Mouse (Mus musculus) CH12F3 (cell line): Measurements from ENCODE around the gene Gm38655.
"Not testable (repeated sequence)": the region's sequence is repeated elsewhere in the genome, so short reads cannot be mapped to it uniquely, and the experiment has no call there.

Source experiments
- in situ Hi-C: fragments of 300-500 bp; cut with MboI; formaldehyde crosslinking; loops from 2 replicates; pipeline ENCODE4 v1.14.3; 2020; ENCODE audit warnings: low sequenced_read_pairs

The Gm38655 gene

DNA sequence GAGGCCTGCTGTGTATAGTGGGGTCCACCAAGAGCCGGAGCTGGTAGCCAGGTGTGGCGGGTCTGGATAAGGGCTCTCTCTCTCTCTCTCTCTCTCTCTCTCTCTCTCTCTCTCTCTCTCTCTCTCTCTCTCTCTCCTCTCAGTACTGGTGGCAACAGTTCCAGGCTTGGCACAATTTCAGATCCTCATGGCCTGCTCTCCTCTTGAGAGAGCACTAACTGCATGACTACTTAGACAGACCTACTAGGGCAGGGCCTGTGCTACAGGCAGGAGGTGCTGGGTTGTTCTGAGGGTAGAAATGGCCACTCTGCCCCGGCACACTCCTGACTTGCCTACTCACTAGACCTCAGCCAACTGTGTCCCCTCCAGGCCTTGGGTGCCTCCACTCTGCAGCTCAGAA, 2.7 kb downstream of the Gm38655 start:
- in situ Hi-C loops, result no loop called here

DNA sequence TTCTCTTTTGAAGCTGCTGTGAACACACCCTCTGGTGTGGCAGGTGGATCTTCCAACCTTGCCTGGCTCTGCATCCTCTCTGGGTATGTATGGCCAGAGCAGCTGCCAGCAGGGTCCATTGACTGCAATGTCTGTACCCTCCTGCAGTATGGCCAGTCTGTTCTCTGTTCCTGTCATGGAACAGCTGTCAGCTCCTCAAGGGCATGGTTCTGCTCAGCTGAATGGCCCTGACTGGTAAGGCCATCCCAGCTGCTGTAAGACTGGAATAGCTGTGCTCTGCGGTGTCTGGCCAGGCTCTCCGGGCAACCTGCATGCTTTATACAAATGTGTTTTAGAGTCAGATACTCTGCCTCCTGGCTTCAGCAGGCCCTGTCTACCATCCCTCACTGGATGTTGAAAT, 5.6 kb downstream of the Gm38655 start:
- in situ Hi-C loops, result no loop called here

DNA sequence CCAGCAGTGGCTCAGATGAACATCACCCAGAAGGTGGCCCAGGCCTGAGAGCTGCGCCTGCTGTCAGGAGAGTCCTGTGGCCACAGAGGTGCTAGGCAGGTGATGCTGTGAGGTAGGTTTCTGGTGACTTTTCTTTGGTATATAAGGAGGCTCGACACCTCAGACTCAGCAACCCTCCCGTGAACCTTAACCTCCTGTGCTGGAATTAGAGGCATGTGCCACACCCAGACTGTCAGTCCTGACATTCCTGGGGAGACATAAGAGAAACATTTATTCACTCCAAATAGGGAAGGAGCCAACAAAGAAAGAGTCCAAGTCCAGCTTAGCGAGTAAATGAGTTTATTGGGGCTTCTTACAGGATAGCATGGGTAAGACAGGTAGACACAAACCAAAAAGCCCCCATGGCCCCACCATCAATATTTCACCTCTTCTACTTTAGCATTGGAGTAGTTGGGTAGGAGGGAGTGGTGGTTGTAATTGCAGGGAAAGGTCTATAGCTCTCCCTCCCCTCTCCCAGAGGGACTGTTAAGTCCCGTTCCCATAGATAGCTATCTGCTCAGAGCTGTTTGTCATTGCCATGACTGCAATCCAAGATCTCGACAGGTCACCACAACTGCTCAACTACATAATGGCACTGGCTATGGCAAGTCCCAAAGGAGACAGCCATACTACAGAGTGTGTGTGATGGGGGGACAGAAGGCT, 9.2 kb downstream of the Gm38655 start:
- in situ Hi-C loops, result no loop called here

DNA sequence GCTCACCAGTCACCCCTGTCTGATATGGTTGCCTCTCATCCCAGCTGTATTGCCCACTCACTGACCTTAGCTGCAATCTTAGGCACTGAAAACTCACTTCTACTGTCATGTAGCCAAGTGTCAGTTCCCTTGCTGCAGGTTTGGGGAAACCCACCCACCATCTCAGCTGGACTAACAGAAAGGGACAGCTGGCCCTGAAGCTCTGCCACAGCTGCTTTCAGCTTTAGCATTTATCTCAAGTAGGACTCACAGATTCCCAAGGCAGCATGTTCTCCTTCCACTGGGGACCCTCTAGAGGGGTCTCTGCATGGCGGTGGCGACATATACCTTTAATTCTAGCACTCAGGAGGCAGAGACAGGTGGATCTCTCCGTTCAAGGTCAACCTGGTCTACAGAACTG, 10.5 kb downstream of the Gm38655 start:
- in situ Hi-C loops, result no loop called here

DNA sequence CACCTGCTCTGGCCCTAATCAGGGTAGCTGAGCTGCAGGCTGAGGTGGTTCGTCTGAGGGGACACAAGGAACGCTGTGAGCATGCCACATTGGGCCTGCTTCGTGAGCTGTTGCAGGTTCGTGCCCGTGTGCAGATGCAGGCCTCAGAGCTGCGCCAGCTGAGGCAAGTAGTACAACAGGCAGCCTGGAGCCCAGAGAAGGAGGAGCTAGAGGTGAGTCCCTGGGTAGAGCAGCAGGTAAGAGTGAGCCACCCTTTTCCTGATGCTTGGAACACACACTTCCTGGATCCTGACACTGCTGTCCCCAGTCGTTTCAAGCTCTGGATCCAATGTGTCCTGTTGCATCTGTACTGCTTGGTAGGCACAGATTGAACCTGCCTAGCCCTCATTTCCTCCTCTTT, 11.9 kb downstream of the Gm38655 start:
- in situ Hi-C loops, result no loop called here

DNA sequence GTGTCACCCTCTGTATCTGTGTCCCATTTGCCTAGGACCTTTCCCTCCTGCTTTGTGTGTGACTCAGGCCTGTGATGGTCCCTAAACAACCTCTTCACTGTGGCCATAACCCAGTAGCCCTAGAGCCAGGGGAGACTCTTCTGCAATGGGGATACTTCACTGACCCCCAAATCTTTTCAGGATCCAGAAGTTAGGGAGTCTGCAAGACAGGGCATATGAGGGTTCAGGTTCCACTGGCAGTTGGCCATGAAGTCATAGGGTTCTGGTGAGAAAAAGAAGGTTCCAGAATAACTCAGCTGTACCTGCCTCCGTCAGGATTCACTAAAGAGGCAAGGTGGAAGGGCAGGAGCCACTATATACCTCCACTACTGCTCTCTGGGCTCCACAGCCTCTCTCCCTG, 13.1 kb downstream of the Gm38655 start, which contains the start of gene Ccdc154:
Gene Ccdc154 (plus strand): TSS at position 301 of the 400 bp plus-strand sequence.
- in situ Hi-C loops, result no loop called here

DNA sequence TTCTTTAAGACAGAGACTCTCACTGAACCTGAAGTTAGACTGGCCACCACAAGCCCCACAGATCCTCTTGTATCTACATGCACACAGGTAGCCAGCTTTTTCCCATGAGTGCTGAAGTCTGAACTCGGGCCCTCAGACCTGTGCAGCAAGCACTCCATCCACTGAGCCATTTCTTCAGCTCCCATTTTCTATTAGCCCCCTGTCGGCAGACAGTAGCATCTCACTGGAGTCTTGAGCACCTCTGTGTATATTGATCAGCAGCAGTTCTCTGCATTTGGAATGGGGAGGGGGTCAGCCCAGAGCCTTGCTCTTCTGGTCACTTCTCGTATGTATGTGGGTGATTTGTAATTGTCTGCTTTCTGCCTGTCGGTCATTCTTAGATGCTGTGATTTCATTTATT, 35.3 kb downstream of the Gm38655 start:
- in situ Hi-C loops, result no loop called here

DNA sequence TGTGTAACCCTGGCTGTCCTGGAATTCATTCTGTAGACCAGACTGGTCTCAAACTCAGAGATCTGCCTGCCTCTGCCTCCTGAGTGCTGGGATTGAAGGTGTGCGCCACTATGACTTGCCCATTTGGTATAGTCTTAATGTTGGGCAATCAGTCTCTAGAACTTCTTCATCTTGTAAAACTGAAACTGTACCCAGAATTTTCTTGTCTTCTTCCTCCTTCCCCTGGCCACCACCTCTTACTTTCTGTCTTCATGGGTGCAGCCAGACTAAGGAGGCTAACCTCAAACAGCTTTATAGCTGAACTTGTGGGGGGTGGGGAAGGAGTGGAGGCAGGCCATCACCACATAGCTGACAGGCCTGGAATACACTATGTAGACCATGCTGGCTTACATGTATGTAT, 36.5 kb downstream of the Gm38655 start:
- in situ Hi-C loops, result no loop called here

DNA sequence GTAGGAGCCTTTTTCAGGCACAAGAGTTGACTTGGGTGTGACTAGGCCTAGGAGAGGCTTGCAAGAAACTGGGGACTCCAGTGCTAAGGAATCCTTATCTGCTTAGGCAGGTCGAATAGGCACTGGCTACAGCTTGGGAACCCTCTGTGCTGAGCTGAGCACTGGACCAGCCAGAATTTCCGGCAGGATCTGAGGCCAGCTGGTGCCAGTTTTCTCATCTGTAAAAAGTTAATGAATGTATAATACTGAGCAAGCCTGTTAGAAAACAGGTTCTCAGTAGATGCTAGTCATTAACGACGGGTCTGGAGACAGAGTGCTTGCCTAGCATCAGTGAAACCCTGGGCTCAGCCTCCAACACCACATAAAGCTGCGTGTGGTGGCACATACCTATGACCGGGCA, 39.6 kb downstream of the Gm38655 start:
- in situ Hi-C loops, result no loop called here

DNA sequence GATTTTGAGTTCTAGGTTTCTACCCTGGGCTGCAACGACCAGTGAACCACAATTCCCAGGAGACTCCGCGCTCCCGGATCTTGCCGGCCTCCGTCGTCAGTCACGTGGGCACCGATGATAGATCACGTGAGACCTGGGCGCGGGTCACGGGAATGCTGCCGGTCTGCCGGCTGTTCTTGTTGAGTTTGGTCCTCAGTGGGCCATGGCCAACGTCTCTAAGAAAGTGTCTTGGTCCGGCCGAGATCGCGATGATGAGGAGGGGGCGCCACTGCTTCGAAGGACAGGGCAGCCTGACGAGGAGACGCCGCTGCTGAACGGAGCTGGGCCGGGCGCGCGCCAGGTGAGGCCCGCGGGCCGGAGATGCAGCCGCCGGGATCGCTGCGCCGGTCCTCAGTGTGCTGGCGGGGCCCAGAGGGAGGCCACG, 42.0 kb downstream of the Gm38655 start, which contains the start of gene Clcn7:
Gene Clcn7 (plus strand): TSS at position 117 of the 424 bp plus-strand sequence.
- in situ Hi-C loops, result no loop called here

DNA sequence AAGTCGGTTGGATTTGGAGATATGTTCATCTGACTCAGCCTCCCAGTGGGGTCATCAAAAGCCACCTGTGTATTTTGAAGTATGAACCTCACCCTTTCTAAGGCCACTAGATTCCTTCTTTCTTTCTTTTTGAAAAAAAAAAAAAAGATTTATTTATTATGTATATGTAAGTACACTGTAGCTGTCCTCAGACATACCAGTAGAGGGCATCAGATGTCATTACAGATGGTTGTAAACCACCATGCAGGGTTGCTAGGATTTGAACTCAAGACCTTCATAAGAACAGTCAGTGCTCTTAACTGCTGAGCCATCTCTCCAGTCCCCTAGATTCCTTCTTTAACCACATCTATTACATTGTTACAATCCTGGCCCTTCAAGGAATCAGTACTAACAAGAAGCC, 45.2 kb downstream of the Gm38655 start:
- in situ Hi-C loops, result no loop called here

DNA sequence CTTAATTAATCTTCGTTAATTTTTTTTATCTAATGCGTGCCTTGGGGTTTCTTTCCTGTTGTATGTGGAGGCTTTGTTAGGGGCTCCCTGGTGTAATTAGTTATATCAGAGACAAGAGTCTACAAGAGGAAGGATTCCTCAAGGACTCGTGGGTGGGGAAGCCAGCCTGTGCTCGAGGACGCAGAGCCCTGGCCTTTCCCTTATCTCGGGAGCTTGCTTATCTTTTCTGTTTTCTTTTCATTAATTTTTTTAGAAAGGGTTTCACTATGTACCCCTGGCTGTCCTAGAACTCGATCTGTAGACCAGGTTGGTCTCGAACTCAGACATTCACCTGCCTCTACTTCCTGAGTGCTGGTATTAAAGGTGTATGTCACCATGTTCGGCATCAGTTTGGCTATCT, 47.6 kb downstream of the Gm38655 start:
- in situ Hi-C loops, result no loop called here

DNA sequence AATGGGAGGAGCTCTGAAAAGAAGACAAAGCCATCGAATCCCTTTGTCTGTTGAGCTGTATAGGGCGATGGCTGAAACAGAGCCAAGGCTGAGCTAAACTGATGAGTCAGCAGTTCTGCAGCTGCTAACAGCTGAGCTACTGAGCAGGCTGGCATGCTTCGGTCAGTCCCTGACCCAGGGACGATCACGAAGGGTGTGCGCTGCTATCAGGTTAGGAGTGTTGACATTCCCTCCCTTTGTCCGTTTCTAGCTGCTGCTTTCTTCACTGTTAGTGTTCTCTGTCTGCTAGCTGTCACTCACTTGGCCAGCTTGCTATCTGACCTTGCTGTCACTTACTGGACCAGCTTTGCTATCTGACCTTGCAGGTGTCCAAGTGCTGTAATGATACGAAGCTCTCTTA, 48.2 kb downstream of the Gm38655 start:
- in situ Hi-C loops, result no loop called here

DNA sequence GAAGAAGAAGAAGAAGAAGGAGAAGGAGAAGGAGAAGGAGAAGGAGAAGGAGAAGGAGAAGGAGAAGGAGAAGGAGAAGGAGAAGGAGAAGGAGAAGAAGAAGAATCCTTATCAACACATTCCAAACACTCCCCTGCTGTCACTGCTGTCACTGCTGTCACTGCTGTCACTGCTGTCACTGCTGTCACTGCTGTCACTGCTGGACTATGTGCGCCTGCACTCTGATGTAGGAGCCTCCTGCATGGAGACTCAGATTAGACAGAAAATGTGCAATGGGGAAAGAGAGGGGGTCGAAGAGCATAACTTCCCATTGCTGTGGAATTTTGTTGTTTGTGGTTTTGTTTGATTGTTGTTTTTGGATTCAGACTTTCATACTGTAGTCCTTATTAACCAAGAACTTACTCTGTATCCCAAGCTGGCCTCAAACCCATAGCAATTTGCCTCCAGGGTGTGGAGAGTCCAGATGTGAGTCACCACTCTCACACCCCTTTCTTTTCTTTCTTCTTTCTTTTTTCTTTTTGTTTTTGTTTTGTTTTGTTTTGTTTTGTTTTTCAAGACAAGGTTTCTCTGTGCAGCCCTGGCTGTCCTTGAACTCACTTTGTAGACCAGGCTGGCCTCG, 49.7 kb downstream of the Gm38655 start:
- in situ Hi-C loops, result not testable (repeated sequence)

DNA sequence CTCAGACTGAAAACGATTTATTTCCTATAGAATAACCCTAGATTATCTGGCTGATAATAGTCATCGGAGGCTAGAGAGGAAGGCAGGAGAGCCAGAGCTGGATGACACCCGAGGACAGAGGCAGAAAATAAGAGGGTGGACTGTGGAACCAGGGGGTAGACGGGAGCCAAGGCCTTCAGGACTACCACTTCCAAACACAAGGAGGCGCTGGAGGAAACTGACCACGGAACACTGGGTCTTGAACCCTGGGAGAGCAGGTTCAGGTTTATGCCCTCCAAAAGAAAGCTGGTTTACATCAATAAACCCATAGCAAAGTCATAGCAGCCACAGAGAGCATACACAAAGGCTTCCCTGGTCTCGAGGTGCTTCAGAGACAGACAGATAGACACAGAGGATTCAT, 51.3 kb downstream of the Gm38655 start:
- in situ Hi-C loops, result no loop called here
